Mouse (Mus musculus) layer of hippocampus, postnatal 14 days (tissue): Measurements from ENCODE around the gene Eaf1. TPM values are rescaled to one million over a fixed set of nuclear protein-coding genes. Genes with fewer than 3 reads are reported as not detected.

Source experiments
- total RNA-seq, 2 experiments: library from RNA; stranded (reverse); gene quantifications; 2 replicates each; pipeline ENCODE4 v1.2.3; 2021

The Eaf1 gene
- total RNA-seq, 2 experiments from 2014 or later, result 12.6 to 13.0 TPM

Other genes with a start within 250 kb of the Eaf1 start
- gene Phf7, start 243.1 kb upstream of the Eaf1 start, total RNA-seq, result 1 to 10 TPM; 4.0 to 6.3 TPM
- 100 to 1,000 TPM; 125 to 127 TPM for gene Bap1, start 242.9 kb upstream of the Eaf1 start, total RNA-seq
- gene Dnah1, start 170.5 kb upstream of the Eaf1 start, total RNA-seq, result 1 to 10 TPM; 2.4 TPM
- gene Capn7, start 157.8 kb upstream of the Eaf1 start, total RNA-seq, result 10 to 100 TPM; 36.6 to 41.0 TPM
- 100 to 1,000 TPM; 137 to 160 TPM for gene Sh3bp5, start 58.3 kb upstream of the Eaf1 start, total RNA-seq
- 10 to 100 TPM; 27.6 to 28.5 TPM for gene Mettl6, start 641 bp downstream of the Eaf1 start, total RNA-seq
- under 1 TPM; 0.32 to 0.43 TPM for gene Colq, start 96.9 kb downstream of the Eaf1 start, total RNA-seq
- gene Gm49387, start 146.5 kb downstream of the Eaf1 start, total RNA-seq, result not detected
- 10 to 100 TPM; 11.0 to 11.2 TPM for gene Btd, start 146.6 kb downstream of the Eaf1 start, total RNA-seq
- 1 to 10 TPM; 7.7 to 9.9 TPM for gene Hacl1, start 146.9 kb downstream of the Eaf1 start, total RNA-seq